Mouse (Mus musculus) MN1 (cell line): ENCODE measurements around the gene Epha1.

Source experiments
- DNase-seq: peaks from one replicate; pipeline ENCODE4 v3.0.0-alpha.2; 2016; ENCODE audit warnings: low spot score

Epha1 gene

GRCm38 (mm10) chr6:42373669-42374430, 782 bp upstream of the Epha1 start:
- no peak for DNase-seq

GRCm38 (mm10) chr6:42372421-42372815, 650 bp downstream of the Epha1 start:
- no peak for DNase-seq

- DNase-seq, result no peak
Observed at GRCm38 (mm10) chr6:42372001-42372400, 1.1 kb downstream of the Epha1 start.

- no peak for DNase-seq
Observed at GRCm38 (mm10) chr6:42370630-42371363, 2.3 kb downstream of the Epha1 start.

- no peak for DNase-seq
Observed at GRCm38 (mm10) chr6:42369870-42370269, 3.2 kb downstream of the Epha1 start.

GRCm38 (mm10) chr6:42365215-42365614, 7.9 kb downstream of the Epha1 start:
- DNase-seq, result no peak

GRCm38 (mm10) chr6:42364607-42365006, 8.5 kb downstream of the Epha1 start:
- no peak for DNase-seq

GRCm38 (mm10) chr6:42364066-42364465, 9.0 kb downstream of the Epha1 start:
- no peak for DNase-seq

- DNase-seq, result no peak
Observed at GRCm38 (mm10) chr6:42362974-42363373, 10.1 kb downstream of the Epha1 start.

GRCm38 (mm10) chr6:42362497-42362896, 10.6 kb downstream of the Epha1 start:
- no peak for DNase-seq

GRCm38 (mm10) chr6:42362074-42362473, 11.0 kb downstream of the Epha1 start:
- no peak for DNase-seq

GRCm38 (mm10) chr6:42361041-42361895, 11.8 kb downstream of the Epha1 start:
- no peak for DNase-seq

- no peak for DNase-seq
Observed at GRCm38 (mm10) chr6:42360231-42360840, 12.7 kb downstream of the Epha1 start.

- DNase-seq, result no peak
Observed at GRCm38 (mm10) chr6:42359364-42360147, 13.5 kb downstream of the Epha1 start.

GRCm38 (mm10) chr6:42358901-42359300, 14.2 kb downstream of the Epha1 start:
- no peak for DNase-seq

GRCm38 (mm10) chr6:42357901-42358300, 15.2 kb downstream of the Epha1 start:
- no peak for DNase-seq

- no peak for DNase-seq
Observed at GRCm38 (mm10) chr6:42356913-42357312, 16.2 kb downstream of the Epha1 start.

- DNase-seq, result no peak
Observed at GRCm38 (mm10) chr6:42355794-42356600, 17.1 kb downstream of the Epha1 start.

GRCm38 (mm10) chr6:42355366-42355765, 17.7 kb downstream of the Epha1 start:
- no peak for DNase-seq
